Mouse (Mus musculus) liver, embryonic 11.5 days (tissue): ENCODE results near the gene Pcolce2. TPM values are rescaled to one million over a fixed set of nuclear protein-coding genes. Genes with fewer than 3 reads are reported as not detected.

Source experiments
- ATAC-seq: fragments of 200-750 bp; cut with Nextera tagmentation; replicated peaks from 2 replicates; pipeline ENCODE4 v1.8.0; 2017; ENCODE audit warnings: moderate number of reproducible peaks, mild to moderate bottlenecking, moderate TSS enrichment, moderate library complexity; ENCODE audit not compliant: low FRiP score
- DNase-seq: peaks from one replicate; pipeline ENCODE4 v3.0.0-alpha.2; 2017; ENCODE audit warnings: low spot score
- H3K27ac ChIP-seq: fragments of 300-500 bp; sonication (generic); 2 replicates; pipeline ENCODE4 v1.5.1; 2014; ENCODE audit warnings: mild to moderate bottlenecking, low read depth, low read length, control low read depth
- H3K27me3 ChIP-seq: fragments of 300-500 bp; sonication (generic); replicated peaks from 2 replicates; pipeline ENCODE4 v1.6.1; 2014; ENCODE audit warnings: low read length, mixed read lengths; ENCODE audit not compliant: control insufficient read depth, insufficient read depth
- H3K36me3 ChIP-seq: fragments of 300-500 bp; sonication (generic); 2 replicates; pipeline ENCODE4 v1.6.1; 2014; ENCODE audit warnings: mild to moderate bottlenecking, low read length, moderate library complexity, mixed read lengths; ENCODE audit not compliant: control insufficient read depth, insufficient read depth
- H3K4me1 ChIP-seq: fragments of 300-500 bp; sonication (generic); replicated peaks from 2 replicates; pipeline ENCODE4 v1.6.1; 2014; ENCODE audit warnings: low read length, mixed read lengths; ENCODE audit not compliant: control insufficient read depth, insufficient read depth
- H3K4me2 ChIP-seq: fragments of 300-500 bp; sonication (generic); 2 replicates; pipeline ENCODE4 v1.6.1; 2014; ENCODE audit warnings: mild to moderate bottlenecking, control low read depth, moderate library complexity
- H3K4me3 ChIP-seq: fragments of 300-500 bp; sonication (generic); 2 replicates; pipeline ENCODE4 v1.5.1; 2014; ENCODE audit warnings: low read depth, low read length, control low read depth
- H3K9ac ChIP-seq: fragments of 300-500 bp; sonication (generic); 2 replicates; pipeline ENCODE4 v1.6.1; 2014; ENCODE audit warnings: low read depth, low read length, control low read depth
- H3K9me3 ChIP-seq: fragments of 300-500 bp; sonication (generic); 2 replicates; pipeline ENCODE4 v1.6.1; 2016; ENCODE audit warnings: low read length, inconsistent platforms, mixed read lengths; ENCODE audit not compliant: control insufficient read depth
- WGBS: fragments of 180-500 bp; shearing (Covaris S2); extraction: QIAGEN DNeasy Blood & Tissue Kit; methylation state at CpG from one replicate; pipeline ENCODE4 v1.1.7; 2014; 5-methylcytosine and 5-hydroxymethylcytosine counted together
- polyA plus RNA-seq: library from polyadenylated mRNA; unstranded; fragments of >200 nt; fragmentation: Nextera tagmentation; extraction: Ambion mirVana; gene quantifications from 2 replicates; pipeline ENCODE4 v1.2.1, GENCODE M21; 2014

Pcolce2 gene
- polyA plus RNA-seq, result 14.0 and 15.1 TPM in 2 replicates

GRCm38 (mm10) chr9:95637271-95638181, at the start of gene Pcolce2:
Gene Pcolce2, plus strand, starts transcription at chr9:95637601.
- Histone ChIP-seq H3K27ac (peak within 1 kb of the TSS; percentile 43), H3K9ac (peak within 1 kb of the TSS; percentile 60), H3K4me2 (peak within 1 kb of the TSS; percentile 93), H3K27me3 (peaks cover 30% of the 10 kb centered on the region), H3K9me3 (no peaks in the 10 kb centered on the region), H3K4me1 (no peaks in the 10 kb centered on the region), H3K36me3 (no peaks in the 10 kb centered on the region), H3K4me3 (peak within 1 kb of the TSS; percentile 62)
- WGBS, result under 1% methylated on average over 68 of the region's 71 CpGs
- ATAC-seq (peak; percentile 70), DNase-seq (peak; percentile 66)

DNA sequence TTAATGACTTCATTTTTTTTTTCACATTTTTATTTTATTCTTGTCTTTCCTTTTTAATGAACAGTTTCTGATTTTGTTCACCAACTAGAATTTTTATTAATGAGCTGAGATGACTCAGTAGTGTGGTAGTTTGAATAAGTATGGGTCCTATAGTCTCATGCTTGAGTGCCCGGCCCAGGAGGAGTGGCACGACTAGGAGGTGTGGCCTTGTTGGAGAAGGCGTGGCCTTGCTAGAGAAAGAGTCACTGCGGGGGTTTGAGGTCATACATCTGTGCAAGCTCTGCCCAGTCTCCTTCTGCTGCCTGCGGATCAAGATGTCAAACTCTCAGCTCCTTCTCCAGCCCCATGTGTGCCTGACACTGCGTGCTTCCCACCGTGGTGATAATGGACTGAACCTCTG, 49.3 kb upstream of the Pcolce2 start:
- Histone ChIP-seq H3K27me3 (0 out of 2 replicates have a peak, but pooled peaks cover 3% of the 10 kb centered on the region), H3K27ac (no peak overlapping the region), H3K4me3 (no peak overlapping the region), H3K9ac (no peak overlapping the region), H3K4me2 (no peak overlapping the region), H3K36me3 (no peaks in the 10 kb centered on the region), H3K9me3 (no peaks in the 10 kb centered on the region), H3K4me1 (no peaks in the 10 kb centered on the region)
- 87% methylated on average over 7 of the region's 7 CpGs for WGBS
- ATAC-seq (0 out of 2 replicates have a peak, but pooled peaks have one; percentile 34), DNase-seq (no peak)

DNA sequence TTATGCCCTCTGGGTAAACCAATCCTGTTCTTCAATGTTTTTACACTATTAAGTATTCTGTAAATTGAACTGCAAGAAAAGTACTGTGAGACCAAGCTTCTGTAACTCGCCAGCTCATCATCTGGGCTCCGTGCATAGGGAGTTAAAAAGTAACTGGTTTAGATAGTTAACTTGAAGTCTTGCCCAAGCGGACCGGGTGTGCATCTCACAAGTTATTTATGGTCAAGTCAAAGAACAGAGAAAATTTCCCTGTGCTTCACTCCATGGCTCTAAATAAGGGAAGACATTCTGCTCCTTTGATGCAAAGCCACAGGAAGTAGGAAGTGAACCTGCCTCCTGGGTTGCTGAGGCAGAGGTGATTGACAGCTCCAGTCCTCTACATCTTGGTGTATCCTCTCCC, 43.1 kb upstream of the Pcolce2 start:
- Histone ChIP-seq H3K27me3 (peaks cover 4% of the 10 kb centered on the region; the same call in 1 of the 2 replicates), H3K36me3 (no peaks in the 10 kb centered on the region), H3K4me2 (no peak overlapping the region), H3K9ac (no peak overlapping the region), H3K4me1 (no peaks in the 10 kb centered on the region), H3K9me3 (no peaks in the 10 kb centered on the region), H3K27ac (no peak overlapping the region), H3K4me3 (no peak overlapping the region)
- ATAC-seq (no peak), DNase-seq (no peak)
- 82% methylated on average over 4 of the region's 4 CpGs for WGBS

- H3K9ac ChIP-seq, result no peak overlapping the region
- H3K4me1 ChIP-seq, result no peaks in the 10 kb centered on the region
- 50% methylated on average over 13 of the region's 13 CpGs for WGBS
- H3K27ac ChIP-seq, result no peak overlapping the region
- no peaks in the 10 kb centered on the region for H3K36me3 ChIP-seq
- no peaks in the 10 kb centered on the region for H3K9me3 ChIP-seq
- ATAC-seq, result no peak
- DNase-seq, result no peak
- H3K4me2 ChIP-seq, result peak overlapping the region; percentile 7; the same call in 1 of the 2 replicates
- H3K27me3 ChIP-seq, result peaks cover 4% of the 10 kb centered on the region; the same call in 1 of the 2 replicates
- no peak overlapping the region for H3K4me3 ChIP-seq
Measured at GRCm38 (mm10) chr9:95597466-95598178, 39.8 kb upstream of the Pcolce2 start.

DNA sequence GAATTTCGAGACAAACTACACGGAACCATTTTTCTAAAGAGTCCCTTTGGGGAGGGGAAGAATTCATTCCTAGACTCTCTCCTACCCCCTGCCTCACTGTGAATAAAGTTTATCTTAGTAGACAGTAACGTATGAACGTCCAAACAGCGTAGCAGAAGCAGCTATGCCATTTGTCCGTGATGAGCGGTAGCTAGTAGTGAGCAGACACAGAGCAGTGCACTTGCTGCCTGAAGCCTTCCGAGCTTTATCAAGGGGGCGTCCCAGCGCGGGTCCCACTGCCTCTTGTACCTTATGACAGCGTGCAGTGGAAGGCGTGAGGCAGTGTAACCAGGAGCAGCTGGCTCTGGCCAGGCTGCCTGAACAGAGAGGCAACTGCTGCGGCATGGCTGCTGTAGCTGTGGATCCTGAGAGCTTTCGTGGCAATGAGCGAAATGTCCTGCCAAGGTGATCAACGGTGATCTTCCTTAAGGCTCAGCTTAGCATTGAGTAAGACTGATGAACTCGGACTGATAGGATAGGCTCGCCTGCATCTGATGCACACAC, 39.2 kb upstream of the Pcolce2 start:
- H3K4me1 ChIP-seq, result no peaks in the 10 kb centered on the region
- H3K9me3 ChIP-seq, result no peaks in the 10 kb centered on the region
- H3K36me3 ChIP-seq, result no peaks in the 10 kb centered on the region
- H3K27ac ChIP-seq, result no peak overlapping the region
- 0 out of 2 replicates have a peak, but pooled peaks have one; percentile 7 for ATAC-seq
- no peak overlapping the region for H3K4me3 ChIP-seq
- H3K9ac ChIP-seq, result no peak overlapping the region
- peak overlapping the region; percentile 7; the same call in 1 of the 2 replicates for H3K4me2 ChIP-seq
- peaks cover 4% of the 10 kb centered on the region; the same call in 1 of the 2 replicates for H3K27me3 ChIP-seq
- WGBS, result 50% methylated on average over 19 of the region's 19 CpGs
- DNase-seq, result no peak

- Histone ChIP-seq H3K4me2 (no peak overlapping the region), H3K36me3 (no peaks in the 10 kb centered on the region), H3K9ac (no peak overlapping the region), H3K9me3 (no peaks in the 10 kb centered on the region), H3K27ac (no peak overlapping the region), H3K27me3 (peaks cover 4% of the 10 kb centered on the region; the same call in 1 of the 2 replicates), H3K4me1 (no peaks in the 10 kb centered on the region), H3K4me3 (no peak overlapping the region)
- WGBS, result 77% methylated on average over 4 of the region's 4 CpGs
- DNase-seq, result no peak
- no peak for ATAC-seq
Measured at GRCm38 (mm10) chr9:95599399-95599798, 38.0 kb upstream of the Pcolce2 start.

GRCm38 (mm10) chr9:95602849-95603248, 34.6 kb upstream of the Pcolce2 start:
- Histone ChIP-seq H3K27me3 (peaks cover 4% of the 10 kb centered on the region; the same call in 1 of the 2 replicates), H3K36me3 (no peaks in the 10 kb centered on the region), H3K4me2 (no peak overlapping the region), H3K4me1 (no peaks in the 10 kb centered on the region), H3K27ac (no peak overlapping the region), H3K9ac (no peak overlapping the region), H3K4me3 (no peak overlapping the region), H3K9me3 (no peaks in the 10 kb centered on the region)
- no peak for ATAC-seq
- 74% methylated on average over 3 of the region's 3 CpGs for whole genome bisulfite sequencing
- DNase-seq, result no peak

GRCm38 (mm10) chr9:95603316-95603715, 34.1 kb upstream of the Pcolce2 start:
- H3K9ac ChIP-seq, result no peak overlapping the region
- no peaks in the 10 kb centered on the region for H3K4me1 ChIP-seq
- DNase-seq (no peak), ATAC-seq (no peak)
- H3K36me3 ChIP-seq, result no peaks in the 10 kb centered on the region
- no peak overlapping the region for H3K4me3 ChIP-seq
- no peak overlapping the region for H3K4me2 ChIP-seq
- H3K9me3 ChIP-seq, result no peaks in the 10 kb centered on the region
- peaks cover 4% of the 10 kb centered on the region; the same call in 1 of the 2 replicates for H3K27me3 ChIP-seq
- H3K27ac ChIP-seq, result no peak overlapping the region
- WGBS, result 81% methylated on average over 9 of the region's 9 CpGs
